Mouse (Mus musculus): ENCODE results near the gene Amfr.

The Amfr gene

DNA sequence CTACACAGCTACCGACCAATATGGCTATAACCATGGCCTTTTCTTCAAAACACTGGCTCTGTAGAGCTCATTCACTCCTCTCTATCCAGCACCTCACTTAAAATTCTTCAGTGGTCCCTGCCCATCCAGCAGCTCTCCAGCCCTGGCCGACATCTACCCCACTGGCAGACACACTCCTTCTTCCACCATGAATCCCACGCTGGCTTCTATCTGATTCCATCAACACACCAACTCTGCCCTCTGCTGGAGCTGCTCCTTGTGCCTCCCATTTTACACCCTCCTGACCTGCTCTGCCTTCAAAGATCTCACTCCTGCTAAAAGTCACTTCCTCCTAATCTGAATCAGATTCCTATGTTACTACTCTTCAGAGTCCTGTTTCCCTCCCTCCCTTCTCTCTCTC, 28.8 kb downstream of the Amfr start:
- no peak for DNase-seq (ENCODE audit: low read depth in 2 of 2, low spot score in 2 of 2)

DNA sequence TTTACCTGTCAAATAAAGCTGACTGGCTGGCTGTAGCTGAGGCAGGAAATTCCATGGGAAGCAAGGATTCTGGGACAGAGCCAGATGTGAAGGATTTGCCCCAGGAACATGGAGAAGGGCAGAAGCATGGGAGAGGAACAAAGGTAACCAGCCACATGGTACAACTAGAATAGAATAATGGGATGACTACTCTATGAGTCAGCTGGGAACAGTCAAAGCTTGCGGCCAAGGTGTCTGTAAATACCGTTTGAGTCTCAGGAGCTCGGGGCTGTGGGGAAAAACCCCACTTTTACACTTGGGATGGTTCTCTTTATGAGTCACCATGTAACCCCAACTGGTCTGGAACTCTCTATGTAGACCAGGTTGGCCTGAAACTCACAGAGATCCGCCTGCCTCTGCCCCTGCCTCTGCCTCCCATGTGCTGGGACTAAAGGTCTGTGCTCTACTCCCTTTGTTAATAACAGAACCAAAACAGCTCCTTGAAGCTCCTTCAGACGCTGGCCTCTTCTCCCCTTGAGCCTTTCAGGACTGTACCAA, 30.9 kb downstream of the Amfr start:
- DNase-seq (ENCODE audit: low read depth in 2 of 2, low spot score in 2 of 2): no peak

DNA sequence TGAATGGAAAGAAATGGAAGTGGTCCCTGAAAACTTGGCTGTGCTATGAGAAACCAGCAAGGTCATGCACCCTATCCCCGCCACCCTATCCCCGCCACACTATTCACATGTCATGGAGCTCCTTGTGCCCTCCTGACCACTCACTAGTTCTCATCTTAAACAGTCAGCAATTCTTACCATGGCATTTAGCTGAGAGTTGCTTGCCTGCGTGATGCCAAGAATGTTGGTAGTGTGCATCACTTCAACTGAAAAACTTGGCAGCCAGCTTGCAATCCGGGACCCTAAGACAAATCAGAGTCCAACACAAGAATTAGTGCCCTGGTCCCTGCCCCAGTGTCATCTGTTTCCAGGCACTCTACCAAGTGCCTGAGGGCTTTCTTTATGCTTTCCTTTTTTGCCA, 32.5 kb downstream of the Amfr start:
- no peak for DNase-seq (ENCODE audit: low read depth in 2 of 2, low spot score in 2 of 2)

DNA sequence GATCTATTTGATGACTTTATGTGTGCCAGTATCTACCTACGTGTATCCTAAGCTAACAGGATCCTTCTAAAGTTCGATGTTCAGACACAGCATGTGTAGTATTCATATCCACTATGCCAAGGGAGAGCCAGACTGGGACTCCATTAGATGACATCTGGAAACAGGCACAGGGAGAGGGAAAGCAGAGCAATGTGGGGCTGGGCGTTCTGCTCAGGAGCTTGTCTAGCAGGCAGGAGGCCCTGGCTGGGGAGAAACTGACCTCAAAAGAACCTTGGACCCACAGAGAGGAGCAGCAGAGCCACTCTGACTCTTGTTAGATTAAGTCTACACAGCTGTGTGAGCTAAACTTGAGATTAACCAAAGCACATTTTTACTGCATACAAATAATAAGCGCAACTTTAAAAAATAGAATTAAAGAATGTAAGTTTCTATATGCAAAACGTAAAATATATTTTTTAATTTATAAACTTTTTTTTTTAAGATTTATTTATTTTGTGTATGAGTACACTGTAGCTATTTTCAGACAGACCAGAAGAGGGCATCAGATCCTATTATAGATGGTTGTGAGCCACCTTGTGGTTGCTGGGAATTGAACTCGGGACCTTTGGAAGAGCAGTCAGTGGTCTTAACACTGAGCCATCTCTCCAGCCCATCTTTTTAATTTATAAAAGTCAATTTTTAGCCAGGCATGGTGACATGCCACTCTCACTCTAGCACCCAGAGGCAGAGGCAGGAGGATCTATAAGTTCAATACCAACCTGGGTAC, 36.0 kb downstream of the Amfr start:
- DNase-seq (ENCODE audit: low read depth in 2 of 2, low spot score in 2 of 2): no peak

DNA sequence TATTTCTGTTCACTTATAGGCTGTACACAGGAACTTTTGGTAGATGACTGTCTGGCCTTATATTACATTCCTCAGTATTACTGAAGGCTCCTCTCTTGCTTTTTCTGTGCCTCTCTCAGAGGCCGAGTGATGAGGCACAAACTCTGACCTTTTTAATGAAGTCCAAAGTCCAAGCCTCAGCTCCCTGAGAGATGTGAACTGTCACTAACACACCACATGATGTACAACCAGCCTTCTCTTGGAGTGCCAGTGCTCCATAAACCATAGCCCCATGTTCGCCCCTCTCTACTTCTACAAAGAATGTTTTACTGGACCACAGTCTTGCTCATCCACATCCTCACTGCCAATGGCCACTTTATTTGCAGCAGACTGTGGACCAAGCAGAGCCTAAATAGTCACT, 37.3 kb downstream of the Amfr start:
- no peak for DNase-seq (ENCODE audit: low read depth in 2 of 2, low spot score in 2 of 2)

DNA sequence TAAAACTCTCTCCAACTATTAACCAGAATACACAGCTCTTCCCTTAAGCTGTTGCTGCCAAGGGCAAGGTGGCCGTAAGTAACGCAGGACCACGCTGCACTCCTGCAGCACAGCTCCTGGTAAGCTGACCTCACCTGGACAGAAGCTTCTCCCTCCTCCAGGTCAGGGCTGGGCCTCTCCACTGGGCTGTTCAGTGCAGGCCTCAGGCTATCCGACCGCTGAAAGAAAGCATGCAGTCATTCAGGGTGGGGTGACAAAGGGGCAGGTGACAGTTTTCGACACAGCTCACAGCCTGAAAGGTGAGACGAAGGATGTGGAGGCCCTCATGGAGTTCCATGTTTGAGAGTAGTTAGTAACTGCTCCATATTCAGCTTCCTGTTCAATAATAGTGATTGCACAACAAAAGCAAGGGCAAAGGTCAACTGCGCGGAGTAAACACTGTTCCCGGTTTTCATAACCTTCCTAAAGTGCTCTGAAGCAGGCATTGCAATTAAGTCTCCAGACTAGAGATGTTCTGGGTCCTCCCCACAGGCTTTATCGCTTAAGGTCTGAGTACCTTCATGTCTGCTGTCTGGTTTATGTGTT, 37.9 kb downstream of the Amfr start:
- no peak for DNase-seq (ENCODE audit: low read depth in 2 of 2, low spot score in 2 of 2)

DNA sequence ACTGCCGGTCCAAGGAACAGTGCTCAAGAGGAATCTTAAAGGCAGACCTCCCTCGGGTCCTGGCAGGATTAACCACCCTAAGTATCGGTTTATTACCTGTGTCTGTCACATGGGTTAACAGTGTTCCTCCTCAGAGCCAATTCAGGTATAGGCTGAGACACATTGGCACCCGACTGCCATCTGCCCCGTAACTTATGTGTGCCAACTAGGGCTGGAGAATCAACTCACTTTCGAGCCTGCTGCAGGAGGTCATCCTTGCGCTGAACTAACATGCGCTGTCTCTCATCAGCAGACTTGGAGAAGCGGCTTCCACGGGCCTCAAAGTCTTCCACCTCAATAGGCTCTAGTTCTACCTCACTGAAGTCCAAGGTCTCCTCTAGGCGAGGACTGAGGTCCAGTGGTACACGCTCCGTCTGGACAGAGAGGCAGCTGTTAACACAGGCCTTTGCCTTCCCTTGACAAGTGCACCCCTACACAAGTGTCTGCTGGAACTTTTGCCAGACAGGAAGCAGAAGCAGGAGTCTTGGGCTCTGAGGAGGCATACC, 38.7 kb downstream of the Amfr start:
- DNase-seq (ENCODE audit: low read depth in 2 of 2, low spot score in 2 of 2): no peak

DNA sequence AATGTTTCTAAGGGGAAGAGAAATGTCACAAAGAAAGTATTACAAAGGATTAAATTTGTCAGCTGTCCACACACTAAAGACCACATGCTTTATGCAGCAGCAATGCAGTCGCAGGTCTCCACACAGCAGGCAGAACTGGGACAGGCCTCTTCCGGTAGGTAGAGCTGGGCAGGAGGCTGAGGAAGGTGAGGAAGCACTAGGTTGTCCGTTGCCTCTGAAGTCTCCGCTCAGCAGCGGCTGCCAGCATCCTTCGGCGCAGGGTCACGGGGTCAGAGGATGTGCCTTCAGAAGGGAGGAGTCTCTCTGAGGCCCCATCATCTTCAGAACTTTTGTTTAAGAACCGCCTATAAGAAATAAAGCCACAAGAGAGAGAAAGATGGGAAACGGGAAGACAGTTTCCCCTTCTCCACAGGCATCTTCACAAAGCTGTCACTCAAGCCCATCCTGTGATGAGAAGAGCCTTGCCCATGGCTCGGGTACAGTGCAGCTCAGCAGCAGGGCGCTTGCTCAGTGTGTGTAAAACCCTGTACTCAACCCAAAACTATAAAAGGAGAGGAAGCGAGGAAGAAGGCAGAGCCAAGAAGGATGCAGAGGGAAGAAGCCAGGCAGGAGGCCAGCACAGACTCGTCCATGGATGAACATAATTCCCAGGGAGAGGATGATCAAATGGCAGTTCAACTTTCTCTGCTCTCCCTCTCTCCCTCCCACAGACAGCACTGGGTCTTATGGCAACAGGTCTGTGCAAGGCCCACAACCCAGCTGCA, 39.5 kb downstream of the Amfr start:
- DNase-seq (ENCODE audit: low read depth in 2 of 2, low spot score in 2 of 2): no peak

DNA sequence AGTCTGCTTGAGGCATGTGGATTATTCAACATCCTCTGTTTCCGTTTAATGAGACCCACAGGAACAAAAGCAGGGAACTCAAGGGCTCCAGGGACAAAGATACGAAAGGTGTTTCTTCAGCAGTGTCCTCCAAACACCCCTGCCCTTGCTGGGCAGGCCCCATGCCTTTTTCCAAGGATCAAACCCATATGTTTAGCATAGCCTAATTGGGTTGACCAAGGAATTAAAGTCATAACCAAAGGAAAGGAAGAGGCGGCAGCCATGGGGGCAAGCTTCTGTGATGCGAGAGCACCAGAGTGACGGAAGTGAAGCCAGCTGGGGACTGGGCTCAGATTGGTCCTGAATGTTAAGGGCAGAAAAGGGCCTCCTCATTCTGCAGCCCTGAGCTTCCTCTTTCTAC, 40.4 kb downstream of the Amfr start:
- no peak for DNase-seq (ENCODE audit: low read depth in 2 of 2, low spot score in 2 of 2)

DNA sequence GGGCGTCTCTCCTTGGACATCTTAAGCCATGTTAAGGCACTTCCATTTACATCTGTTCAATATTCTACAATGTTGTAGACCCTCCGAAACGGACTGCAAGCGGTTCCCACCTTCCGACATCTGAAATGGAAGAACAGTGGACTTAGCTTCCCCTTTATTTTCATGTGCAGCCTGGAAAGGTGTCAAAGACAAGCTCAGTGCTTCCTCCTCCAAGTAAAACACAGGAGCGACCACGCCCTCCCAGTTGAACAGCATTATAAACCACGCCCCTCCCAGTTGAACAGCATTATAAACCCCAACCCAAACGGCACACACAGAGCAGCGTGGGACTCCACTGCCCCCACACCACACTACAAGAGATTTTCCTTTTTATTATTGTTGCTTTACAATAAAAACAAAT, 41.2 kb downstream of the Amfr start:
- DNase-seq (ENCODE audit: low read depth in 2 of 2, low spot score in 2 of 2): no peak

DNA sequence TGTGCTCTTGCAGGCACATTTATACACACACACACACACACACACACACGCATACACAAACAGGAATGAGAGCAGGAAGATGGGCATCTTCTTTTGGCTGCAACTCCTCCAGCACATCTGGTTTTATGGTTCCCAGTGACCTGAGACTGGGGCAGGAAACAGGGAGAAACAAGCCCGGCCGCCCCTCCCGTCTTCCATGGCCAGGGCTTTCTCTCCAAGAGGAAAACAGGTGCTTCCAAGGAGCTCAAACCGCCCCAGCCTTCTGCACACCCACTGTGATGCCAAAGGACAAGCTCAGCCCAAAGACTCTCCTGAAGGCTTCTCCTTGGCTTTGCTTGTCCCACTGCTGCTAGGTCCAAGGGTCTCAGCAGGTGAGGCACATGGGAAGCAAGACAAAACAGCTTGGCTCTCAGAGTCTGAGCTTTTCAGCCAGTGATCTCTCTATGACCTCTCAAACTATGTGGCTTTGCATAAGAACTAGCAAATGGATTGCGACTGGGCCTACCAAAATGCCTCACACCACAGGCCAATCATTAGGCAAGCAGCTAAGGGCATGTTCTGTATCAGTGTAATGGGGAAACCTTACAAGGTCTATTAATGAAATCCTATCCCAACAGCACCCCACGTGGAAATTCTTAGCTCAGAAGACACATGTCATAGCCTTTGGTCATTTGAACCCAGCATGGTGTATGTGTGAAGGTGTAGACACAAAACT, 42.9 kb downstream of the Amfr start:
- DNase-seq (ENCODE audit: low read depth in 2 of 2, low spot score in 2 of 2): no peak

DNA sequence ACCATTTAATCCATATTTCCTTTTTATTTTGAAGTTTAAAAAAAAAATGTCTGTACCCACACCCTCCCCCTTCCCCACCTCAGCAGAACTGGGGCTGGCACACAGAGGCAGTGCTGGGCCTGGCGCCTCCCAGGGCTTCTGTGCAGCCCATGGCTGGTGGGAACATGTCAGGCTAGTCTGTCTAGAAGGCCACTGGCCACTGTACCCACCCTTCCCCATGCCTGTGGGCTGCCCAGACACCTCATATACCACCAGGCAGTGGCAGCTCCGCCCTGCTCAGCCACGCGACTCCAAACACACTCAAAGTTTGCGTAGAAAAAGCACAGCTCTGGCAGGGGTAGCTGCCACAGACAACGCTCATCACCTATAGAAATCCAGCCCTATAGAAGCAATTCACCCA, 44.3 kb downstream of the Amfr start:
- no peak for DNase-seq (ENCODE audit: low read depth in 2 of 2, low spot score in 2 of 2)

DNA sequence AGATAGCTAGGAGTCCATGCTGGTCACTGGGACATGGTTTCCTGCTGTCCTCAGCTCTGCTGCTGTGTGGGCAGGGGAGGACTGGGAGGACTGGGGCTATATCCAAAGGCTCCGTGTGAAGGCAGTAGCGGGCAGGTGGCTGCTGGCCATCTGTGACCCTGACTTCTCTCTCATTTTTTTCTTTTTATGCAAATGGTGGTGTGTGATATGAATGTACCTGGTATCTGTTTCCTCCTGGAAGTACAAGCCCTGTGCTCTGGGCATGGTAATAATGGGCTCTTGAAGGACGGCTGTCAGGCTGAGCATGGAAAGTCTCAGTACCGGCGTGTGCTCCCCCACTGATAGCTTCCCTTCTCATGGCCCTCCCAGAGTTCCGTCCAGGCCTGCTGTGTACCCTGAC, 51.7 kb downstream of the Amfr start:
- DNase-seq (ENCODE audit: low read depth in 2 of 2, low spot score in 2 of 2): no peak

DNA sequence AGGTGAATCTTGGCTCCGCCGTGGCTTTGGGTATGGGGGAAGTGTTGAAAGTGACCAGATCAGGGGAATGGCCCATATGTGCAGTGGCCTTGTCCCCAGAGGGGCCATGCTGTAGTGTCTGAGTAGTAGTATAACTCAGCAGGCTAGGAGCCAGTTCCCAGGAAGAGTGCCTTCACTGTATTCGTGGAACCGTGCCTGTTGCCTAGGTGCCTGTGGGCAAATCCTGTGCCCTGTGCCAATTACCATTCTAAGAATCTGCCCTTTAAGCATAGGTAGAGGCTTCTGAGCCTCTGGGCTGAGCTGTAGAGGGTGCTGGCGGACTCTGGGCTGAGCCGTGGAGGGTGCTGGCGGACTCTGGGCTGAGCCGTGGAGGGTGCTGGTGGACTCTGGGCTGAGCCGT, 54.2 kb downstream of the Amfr start:
- no peak for DNase-seq (ENCODE audit: low read depth in 2 of 2, low spot score in 2 of 2)

DNA sequence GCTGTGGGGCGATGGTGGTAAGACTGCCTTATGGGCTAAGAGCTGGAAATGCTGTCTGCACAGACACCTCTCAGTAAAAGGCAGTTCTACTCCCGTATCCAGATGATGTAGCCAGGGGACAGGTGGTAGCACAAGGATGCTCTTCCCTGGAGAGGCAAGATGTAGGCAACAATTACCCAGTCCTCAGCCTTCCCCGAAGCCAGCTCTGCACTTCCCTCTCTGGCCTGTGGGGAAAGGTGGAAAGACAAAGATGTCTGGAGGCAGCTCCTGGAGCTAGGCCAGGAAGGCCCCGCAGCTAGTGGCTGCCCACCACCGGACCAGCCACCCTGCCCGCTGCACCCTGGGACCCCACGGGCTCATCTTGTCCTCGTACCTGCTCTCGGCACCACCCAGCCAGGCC, 60.1 kb downstream of the Amfr start:
- no peak for DNase-seq (ENCODE audit: low read depth in 2 of 2, low spot score in 2 of 2)

DNA sequence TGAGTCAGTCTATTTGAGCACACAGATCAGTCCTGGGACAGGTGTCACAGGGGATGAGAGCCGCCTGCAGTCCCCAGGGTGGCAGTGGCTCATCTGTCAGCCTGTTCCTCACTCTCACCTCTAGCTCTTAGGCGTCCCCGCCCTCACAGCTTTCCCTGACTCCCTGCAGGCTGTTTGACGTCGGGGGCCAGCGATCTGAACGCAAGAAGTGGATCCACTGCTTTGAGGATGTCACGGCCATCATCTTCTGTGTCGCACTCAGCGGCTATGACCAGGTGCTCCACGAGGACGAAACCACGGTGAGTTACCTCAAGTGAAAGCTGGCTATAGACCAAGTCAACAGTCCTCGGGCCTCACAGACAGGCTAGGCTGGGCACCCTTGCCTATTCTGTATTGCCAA, 62.5 kb downstream of the Amfr start:
- DNase-seq (ENCODE audit: low read depth in 2 of 2, low spot score in 2 of 2): no peak

DNA sequence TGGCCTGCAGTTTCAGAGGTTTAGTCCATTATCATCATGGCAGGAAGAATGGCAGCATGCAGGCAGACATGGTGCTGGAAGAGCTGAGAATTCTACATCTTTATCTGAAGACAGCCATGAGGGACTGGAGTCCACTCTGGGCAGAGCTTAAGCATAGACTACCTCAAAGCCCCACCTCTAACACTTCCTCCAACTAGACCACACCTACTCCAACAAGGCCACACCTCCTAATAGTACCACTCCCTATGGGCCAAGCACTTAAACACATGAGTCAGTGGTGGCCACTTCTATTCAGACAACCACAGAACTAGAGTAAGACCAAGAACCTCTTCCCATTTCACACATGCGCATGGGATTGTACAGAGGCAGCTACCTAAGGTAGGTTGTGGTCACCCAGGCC, 66.2 kb downstream of the Amfr start:
- DNase-seq (ENCODE audit: low read depth in 2 of 2, low spot score in 2 of 2): no peak

DNA sequence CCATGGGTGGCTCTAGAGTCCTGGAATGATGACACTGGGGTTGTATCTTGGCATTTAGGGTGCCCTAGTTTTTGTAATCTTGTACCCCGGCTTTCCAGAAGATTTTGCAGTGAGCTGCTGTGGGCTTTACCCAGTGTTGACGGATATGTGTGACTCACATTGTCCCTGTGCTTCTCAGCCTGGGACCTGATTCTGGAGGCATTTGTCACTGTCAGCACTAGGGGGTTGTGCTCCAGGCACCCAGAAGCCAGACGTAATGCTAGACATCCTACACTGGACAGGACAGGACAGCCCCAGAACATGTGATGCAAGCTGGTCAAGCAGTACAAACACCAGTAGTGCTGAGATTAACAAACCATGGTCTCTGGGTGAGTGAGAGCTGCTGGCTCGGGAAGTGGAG, 66.9 kb downstream of the Amfr start:
- DNase-seq (ENCODE audit: low read depth in 2 of 2, low spot score in 2 of 2): no peak

DNA sequence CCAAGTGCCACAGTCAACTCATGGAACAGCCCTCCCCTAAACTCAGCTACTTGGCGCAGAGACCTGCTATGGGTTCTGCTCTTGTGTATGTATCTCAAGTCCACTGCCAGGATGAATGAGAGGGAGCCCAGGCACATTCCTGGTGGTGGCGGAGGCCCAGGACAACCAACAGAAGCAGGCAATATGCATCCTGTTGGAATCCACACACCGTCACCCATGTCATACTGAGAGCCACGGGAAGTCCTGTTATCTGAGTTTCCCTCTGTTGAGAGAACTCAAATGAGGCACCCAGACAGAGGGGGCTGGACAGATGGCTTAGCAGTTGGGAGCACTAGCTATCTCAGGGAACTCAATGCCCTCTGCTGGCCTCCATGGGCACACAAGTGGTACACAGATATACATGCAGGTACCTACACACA, 71.0 kb downstream of the Amfr start:
- no peak for DNase-seq (ENCODE audit: low read depth in 2 of 2, low spot score in 2 of 2)

DNA sequence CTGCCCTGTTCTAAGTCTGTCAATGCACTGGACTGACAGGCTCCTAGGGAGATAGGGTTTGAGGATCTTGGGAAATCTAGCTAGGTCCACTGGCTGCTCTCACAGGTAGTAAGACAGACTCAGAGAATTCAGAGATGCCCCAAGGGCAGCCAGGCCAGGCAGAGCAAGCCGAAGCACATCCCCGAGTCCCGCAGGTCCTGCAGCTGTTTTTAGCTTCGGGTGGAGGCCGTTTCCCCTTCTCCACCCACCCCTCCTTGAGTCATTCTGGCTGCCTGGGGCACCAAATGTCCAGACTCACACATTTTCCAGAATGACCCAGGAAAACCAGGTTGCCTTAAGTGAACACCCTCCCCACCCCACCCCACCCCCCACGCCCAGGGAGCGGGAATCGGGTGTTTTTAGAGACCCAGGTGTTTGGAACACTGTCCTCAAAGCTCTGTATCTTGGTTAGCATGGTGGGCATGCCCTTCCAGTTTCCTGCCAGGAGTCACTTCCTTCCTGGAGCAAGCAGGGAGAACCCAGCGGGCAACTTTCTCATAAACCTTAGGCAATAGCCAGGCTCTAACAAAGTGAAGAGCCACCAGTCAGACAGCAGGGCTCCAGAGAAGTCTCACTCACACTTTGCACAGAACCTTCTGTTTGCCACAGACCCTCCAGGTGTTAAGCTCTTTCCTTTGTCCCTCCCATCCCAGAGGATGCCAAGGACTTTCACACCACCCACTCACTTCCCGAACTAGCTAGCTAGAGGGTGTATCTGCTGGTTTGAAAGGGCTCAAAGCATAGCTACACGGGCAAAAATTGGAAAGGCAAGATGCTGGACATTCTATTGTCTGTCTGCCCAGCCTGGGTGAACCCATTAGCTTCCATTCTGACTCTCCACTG, 71.9 kb downstream of the Amfr start:
- DNase-seq (ENCODE audit: low read depth in 2 of 2, low spot score in 2 of 2): no peak
